Mouse (Mus musculus): ENCODE results near the gene Psmb11. TPM values are rescaled to one million over a fixed set of nuclear protein-coding genes. Genes with fewer than 3 reads are reported as not detected.

Psmb11 gene
- polyA plus RNA-seq, 1 experiment from 2014 or later, result not detected

- WGBS, result 67% methylated on average over 10 of the region's 10 CpGs
- no peak for ATAC-seq (ENCODE audit: insufficient number of reproducible peaks, low FRiP score)
These were observed 3.7 kb downstream of the Psmb11 start for GRCm38 (mm10) chr14:54624976-54625375.

GRCm38 (mm10) chr14:54628103-54628502 lies 6.9 kb downstream of the Psmb11 start:
- no peak overlapping the region for H3K4me2 ChIP-seq
- H3K27ac ChIP-seq (ENCODE audit: poor library complexity, severe bottlenecking), result no peak overlapping the region
- no peaks in the 10 kb centered on the region for H3K4me1 ChIP-seq (replicated peaks)
- H3K9ac ChIP-seq, result no peak overlapping the region
- 68% methylated on average over 5 of the region's 5 CpGs for WGBS
- H3K4me3 ChIP-seq, result no peak overlapping the region
- no peak; the same call in 1 of the 2 replicates for ATAC-seq (ENCODE audit: insufficient number of reproducible peaks, low FRiP score)
- H3K9me3 ChIP-seq (replicated peaks), result no peaks in the 10 kb centered on the region
- peaks cover 27% of the 10 kb centered on the region for H3K36me3 ChIP-seq
- no peaks in the 10 kb centered on the region for H3K27me3 ChIP-seq (replicated peaks)

More at GRCm38 (mm10) chr14:54624976-54625375, 3.7 kb downstream of the Psmb11 start:
- Histone ChIP-seq H3K4me1 (replicated peaks) (no peaks in the 10 kb centered on the region), H3K9me3 (replicated peaks) (no peaks in the 10 kb centered on the region), H3K4me3 (no peak overlapping the region), H3K4me2 (no peak overlapping the region), H3K27me3 (replicated peaks) (no peaks in the 10 kb centered on the region), H3K27ac (ENCODE audit: poor library complexity, severe bottlenecking) (no peak overlapping the region), H3K9ac (no peak overlapping the region), H3K36me3 (no peaks in the 10 kb centered on the region)

GRCm38 (mm10) chr14:54629797-54630196 lies 8.6 kb downstream of the Psmb11 start:
- WGBS, result 79% methylated on average over 2 of the region's 2 CpGs
- no peaks in the 10 kb centered on the region for H3K9me3 ChIP-seq (replicated peaks)
- H3K27me3 ChIP-seq (replicated peaks), result no peaks in the 10 kb centered on the region
- no peaks in the 10 kb centered on the region for H3K4me1 ChIP-seq (replicated peaks)
- H3K4me2 ChIP-seq, result no peak overlapping the region
- H3K27ac ChIP-seq (ENCODE audit: poor library complexity, severe bottlenecking), result no peak overlapping the region
- H3K9ac ChIP-seq, result no peak overlapping the region
- no peak for ATAC-seq (ENCODE audit: insufficient number of reproducible peaks, low FRiP score)
- no peak overlapping the region for H3K4me3 ChIP-seq
- peaks cover 38% of the 10 kb centered on the region for H3K36me3 ChIP-seq

GRCm38 (mm10) chr14:54630583-54631239 lies 9.5 kb downstream of the Psmb11 start:
- Histone ChIP-seq H3K4me2 (no peak overlapping the region), H3K4me3 (no peak overlapping the region), H3K9me3 (replicated peaks) (no peaks in the 10 kb centered on the region), H3K27me3 (replicated peaks) (no peaks in the 10 kb centered on the region), H3K9ac (no peak overlapping the region), H3K4me1 (replicated peaks) (no peaks in the 10 kb centered on the region), H3K36me3 (peaks cover 40% of the 10 kb centered on the region), H3K27ac (ENCODE audit: poor library complexity, severe bottlenecking) (no peak overlapping the region)
- ATAC-seq (ENCODE audit: insufficient number of reproducible peaks, low FRiP score), result no peak
- 72% methylated on average over 11 of the region's 11 CpGs for WGBS

GRCm38 (mm10) chr14:54631240-54631599 lies 10.0 kb downstream of the Psmb11 start:
- no peaks in the 10 kb centered on the region for H3K9me3 ChIP-seq (replicated peaks)
- H3K4me1 ChIP-seq (replicated peaks), result no peaks in the 10 kb centered on the region
- H3K4me3 ChIP-seq, result no peak overlapping the region
- no peak overlapping the region for H3K4me2 ChIP-seq
- WGBS, result 72% methylated on average over 4 of the region's 4 CpGs
- no peak for ATAC-seq (ENCODE audit: insufficient number of reproducible peaks, low FRiP score)
- peaks cover 45% of the 10 kb centered on the region for H3K36me3 ChIP-seq
- no peak overlapping the region for H3K9ac ChIP-seq
- no peak overlapping the region for H3K27ac ChIP-seq (ENCODE audit: poor library complexity, severe bottlenecking)
- no peaks in the 10 kb centered on the region for H3K27me3 ChIP-seq (replicated peaks)

GRCm38 (mm10) chr14:54632252-54632651 lies 11.0 kb downstream of the Psmb11 start:
- H3K36me3 ChIP-seq, result peaks cover 52% of the 10 kb centered on the region
- WGBS, result 88% methylated on average over 37 of the region's 37 CpGs
- no peak overlapping the region for H3K27ac ChIP-seq (ENCODE audit: poor library complexity, severe bottlenecking)
- no peak for ATAC-seq (ENCODE audit: insufficient number of reproducible peaks, low FRiP score)
- no peaks in the 10 kb centered on the region for H3K9me3 ChIP-seq (replicated peaks)
- no peak overlapping the region for H3K9ac ChIP-seq
- no peaks in the 10 kb centered on the region for H3K4me1 ChIP-seq (replicated peaks)
- no peak overlapping the region for H3K4me3 ChIP-seq
- no peaks in the 10 kb centered on the region for H3K27me3 ChIP-seq (replicated peaks)
- H3K4me2 ChIP-seq, result no peak overlapping the region

GRCm38 (mm10) chr14:54634182-54634581 lies 12.9 kb downstream of the Psmb11 start:
- no peak for ATAC-seq (ENCODE audit: insufficient number of reproducible peaks, low FRiP score)
- H3K9ac ChIP-seq, result no peak overlapping the region
- no peak overlapping the region for H3K4me2 ChIP-seq
- no peaks in the 10 kb centered on the region for H3K9me3 ChIP-seq (replicated peaks)
- 76% methylated on average over 4 of the region's 4 CpGs for WGBS
- H3K36me3 ChIP-seq, result peaks cover 68% of the 10 kb centered on the region
- no peaks in the 10 kb centered on the region for H3K27me3 ChIP-seq (replicated peaks)
- H3K4me3 ChIP-seq, result no peak overlapping the region
- H3K4me1 ChIP-seq (replicated peaks), result no peaks in the 10 kb centered on the region
- no peak overlapping the region for H3K27ac ChIP-seq (ENCODE audit: poor library complexity, severe bottlenecking)

GRCm38 (mm10) chr14:54636954-54637353 lies 15.7 kb downstream of the Psmb11 start:
- Histone ChIP-seq H3K9me3 (replicated peaks) (no peaks in the 10 kb centered on the region), H3K9ac (no peak overlapping the region), H3K27me3 (replicated peaks) (no peaks in the 10 kb centered on the region), H3K4me3 (no peak overlapping the region), H3K27ac (ENCODE audit: poor library complexity, severe bottlenecking) (no peak overlapping the region), H3K4me1 (replicated peaks) (peaks cover 10% of the 10 kb centered on the region), H3K36me3 (peaks cover 52% of the 10 kb centered on the region), H3K4me2 (no peak overlapping the region)
- 52% methylated on average over 8 of the region's 8 CpGs for WGBS
- no peak for ATAC-seq (ENCODE audit: insufficient number of reproducible peaks, low FRiP score)

- H3K4me1 ChIP-seq (replicated peaks), result peaks cover 10% of the 10 kb centered on the region
- H3K27ac ChIP-seq (ENCODE audit: poor library complexity, severe bottlenecking), result no peak overlapping the region
- no peak overlapping the region for H3K9ac ChIP-seq
- H3K4me3 ChIP-seq, result no peak overlapping the region
- no peaks in the 10 kb centered on the region for H3K9me3 ChIP-seq (replicated peaks)
- H3K36me3 ChIP-seq, result peaks cover 51% of the 10 kb centered on the region
- no peak for ATAC-seq (ENCODE audit: insufficient number of reproducible peaks, low FRiP score)
- H3K4me2 ChIP-seq, result no peak overlapping the region
- 65% methylated on average over 5 of the region's 5 CpGs for WGBS
- H3K27me3 ChIP-seq (replicated peaks), result no peaks in the 10 kb centered on the region
These were observed 17.0 kb downstream of the Psmb11 start for GRCm38 (mm10) chr14:54638210-54638609.

- H3K27ac ChIP-seq (ENCODE audit: poor library complexity, severe bottlenecking), result no peak overlapping the region
- peaks cover 10% of the 10 kb centered on the region for H3K4me1 ChIP-seq (replicated peaks)
- H3K4me3 ChIP-seq, result peak overlapping the region; percentile 68
- peaks cover 60% of the 10 kb centered on the region for H3K36me3 ChIP-seq
- no peaks in the 10 kb centered on the region for H3K9me3 ChIP-seq (replicated peaks)
- no peaks in the 10 kb centered on the region for H3K27me3 ChIP-seq (replicated peaks)
- peak overlapping the region; percentile 95 for H3K4me2 ChIP-seq
- H3K9ac ChIP-seq, result peak overlapping the region; percentile 84; the same call in 1 of the 2 replicates
- WGBS, result 25% methylated on average over 4 of the region's 4 CpGs
- no peak for ATAC-seq (ENCODE audit: insufficient number of reproducible peaks, low FRiP score)
These were observed 18.9 kb downstream of the Psmb11 start for GRCm38 (mm10) chr14:54640121-54640520.

GRCm38 (mm10) chr14:54640946-54641304 lies 19.7 kb downstream of the Psmb11 start, which contains the start of gene Gm17606:
Gene Gm17606, plus strand, starts transcription at chr14:54640952.
- Histone ChIP-seq H3K9me3 (replicated peaks) (no peaks in the 10 kb centered on the region), H3K4me1 (replicated peaks) (peaks cover 10% of the 10 kb centered on the region), H3K9ac (peak within 1 kb of the TSS; percentile 84), H3K4me3 (peak within 1 kb of the TSS; percentile 68), H3K27me3 (replicated peaks) (no peaks in the 10 kb centered on the region), H3K27ac (ENCODE audit: poor library complexity, severe bottlenecking) (peak within 1 kb of the TSS; percentile 40), H3K4me2 (peak within 1 kb of the TSS; percentile 95), H3K36me3 (peaks cover 64% of the 10 kb centered on the region)
- 1% methylated on average over 28 of the region's 28 CpGs for WGBS
- ATAC-seq (ENCODE audit: insufficient number of reproducible peaks, low FRiP score), result peak; percentile 1; the same call in 1 of the 2 replicates

All from heart, embryonic 12.5 days (tissue).